Mouse (Mus musculus) cortical plate, adult 2 months (tissue): ENCODE data around the gene Ssbp1.
A peak's percentile ranks its signal among the peaks of the same experiment; 100 is the strongest.

Source experiments
- CTCF ChIP-seq: fragments of 200-500 bp; IDR thresholded peaks from 2 replicates; pipeline ENCODE4 v1.5.1; 2011; ENCODE audit warnings: mild to moderate bottlenecking, control low read depth, low read length; ENCODE audit not compliant: insufficient read depth; ENCODE audit errors: extremely low read depth
- POLR2A ChIP-seq: fragments of 200-500 bp; IDR thresholded peaks from 2 replicates; pipeline ENCODE4 v1.6.1; 2011; ENCODE audit warnings: mild to moderate bottlenecking, low read length, control low read depth; ENCODE audit not compliant: insufficient read depth; ENCODE audit errors: extremely low read depth

DNA sequence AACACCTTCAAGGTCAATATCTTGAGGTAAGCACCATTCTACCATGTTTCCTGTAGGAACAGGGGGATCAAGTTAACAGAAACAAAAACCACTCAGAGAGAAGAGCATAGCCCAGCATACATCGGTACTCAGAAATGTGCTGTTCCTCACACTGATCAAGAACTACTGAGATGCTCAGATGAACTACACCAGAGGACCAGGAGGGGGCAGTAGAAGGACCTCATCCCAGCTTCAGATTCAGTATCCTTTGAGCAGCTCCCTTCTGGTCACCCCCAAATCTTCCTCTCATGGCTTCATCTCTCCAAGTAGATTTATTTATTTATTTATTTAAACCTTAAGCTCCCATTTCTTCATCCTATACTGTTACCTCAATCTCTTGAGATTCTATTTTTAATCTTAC, 47.4 kb upstream of the Ssbp1 start:
- TF ChIP-seq CTCF: peak; percentile 54
- no peak for TF ChIP-seq POLR2A
